Mouse (Mus musculus): ENCODE results near the gene Iffo2. TPM values are rescaled to one million over a fixed set of nuclear protein-coding genes. Genes with fewer than 3 reads are reported as not detected.
A peak's percentile ranks its signal among the peaks of the same experiment; 100 is the strongest.

The Iffo2 gene
- polyA plus RNA-seq, 1 experiment from 2014 or later, result 5.3 TPM

- Histone ChIP-seq H3K9ac (no peak overlapping the region), H3K4me1 (replicated peaks) (peaks cover 3% of the 10 kb centered on the region; the same call in 1 of the 2 replicates), H3K4me3 (no peak overlapping the region), H3K9me3 (no peaks in the 10 kb centered on the region), H3K36me3 (no peaks in the 10 kb centered on the region), H3K4me2 (no peak overlapping the region), H3K27me3 (no peaks in the 10 kb centered on the region), H3K27ac (replicated peaks) (no peak overlapping the region)
- 55% methylated on average over 7 of the region's 7 CpGs for WGBS
- ATAC-seq (ENCODE audit: low read depth), result no peak
Measured at GRCm38 (mm10) chr4:139535719-139536118, 5.4 kb downstream of the Iffo2 start.

- Histone ChIP-seq H3K36me3 (no peaks in the 10 kb centered on the region), H3K4me2 (no peak overlapping the region), H3K27ac (replicated peaks) (no peak overlapping the region), H3K9ac (no peak overlapping the region), H3K4me1 (replicated peaks) (peaks cover 3% of the 10 kb centered on the region; the same call in 1 of the 2 replicates), H3K27me3 (no peaks in the 10 kb centered on the region), H3K4me3 (no peak overlapping the region), H3K9me3 (no peaks in the 10 kb centered on the region)
- no peak for ATAC-seq (ENCODE audit: low read depth)
- 88% methylated on average over 9 of the region's 9 CpGs for WGBS
Measured at GRCm38 (mm10) chr4:139536706-139537105, 6.4 kb downstream of the Iffo2 start.

GRCm38 (mm10) chr4:139540784-139541183 lies 10.4 kb downstream of the Iffo2 start:
- Histone ChIP-seq H3K36me3 (no peaks in the 10 kb centered on the region), H3K9ac (no peak overlapping the region), H3K4me1 (replicated peaks) (peaks cover 4% of the 10 kb centered on the region; the same call in 1 of the 2 replicates), H3K4me3 (no peak overlapping the region), H3K9me3 (no peaks in the 10 kb centered on the region), H3K27me3 (no peaks in the 10 kb centered on the region), H3K27ac (replicated peaks) (no peak overlapping the region), H3K4me2 (no peak overlapping the region)
- no peak for ATAC-seq (ENCODE audit: low read depth)
- WGBS, result 93% methylated on average over 7 of the region's 7 CpGs

- Histone ChIP-seq H3K4me3 (no peak overlapping the region), H3K9ac (no peak overlapping the region), H3K27ac (replicated peaks) (peak overlapping the region; percentile 42), H3K4me1 (replicated peaks) (peaks cover 9% of the 10 kb centered on the region; the same call in 1 of the 2 replicates), H3K36me3 (no peaks in the 10 kb centered on the region), H3K9me3 (no peaks in the 10 kb centered on the region), H3K4me2 (no peak overlapping the region), H3K27me3 (no peaks in the 10 kb centered on the region)
- ATAC-seq (ENCODE audit: low read depth), result no peak
- 16% methylated on average over 6 of the region's 6 CpGs for WGBS
Measured at GRCm38 (mm10) chr4:139545791-139546190, 15.4 kb downstream of the Iffo2 start.

- Histone ChIP-seq H3K27me3 (no peaks in the 10 kb centered on the region), H3K36me3 (no peaks in the 10 kb centered on the region), H3K4me3 (no peak overlapping the region), H3K27ac (replicated peaks) (no peak overlapping the region), H3K4me2 (no peak overlapping the region), H3K9me3 (no peaks in the 10 kb centered on the region), H3K4me1 (replicated peaks) (peaks cover 9% of the 10 kb centered on the region; the same call in 1 of the 2 replicates), H3K9ac (no peak overlapping the region)
- ATAC-seq (ENCODE audit: low read depth), result no peak
- WGBS, result 82% methylated on average over 7 of the region's 7 CpGs
Measured at GRCm38 (mm10) chr4:139549448-139549847, 19.1 kb downstream of the Iffo2 start.

- Histone ChIP-seq H3K36me3 (no peaks in the 10 kb centered on the region), H3K4me2 (no peak overlapping the region), H3K27ac (replicated peaks) (no peak overlapping the region)
Measured at GRCm38 (mm10) chr4:139555235-139555634, 24.9 kb downstream of the Iffo2 start.

GRCm38 (mm10) chr4:139555951-139556350 lies 25.6 kb downstream of the Iffo2 start:
- 84% methylated on average over 19 of the region's 19 CpGs for WGBS
- H3K4me2 ChIP-seq, result no peak overlapping the region; the same call in 1 of the 2 replicates

More at GRCm38 (mm10) chr4:139555235-139555634, 24.9 kb downstream of the Iffo2 start:
- ATAC-seq (ENCODE audit: low read depth), result no peak
- H3K4me3 ChIP-seq, result no peak overlapping the region
- no peaks in the 10 kb centered on the region for H3K9me3 ChIP-seq
- no peak overlapping the region for H3K9ac ChIP-seq
- H3K27me3 ChIP-seq, result no peaks in the 10 kb centered on the region
- WGBS, result 91% methylated on average over 11 of the region's 11 CpGs
- H3K4me1 ChIP-seq (replicated peaks), result no peaks in the 10 kb centered on the region

GRCm38 (mm10) chr4:139568361-139568760 lies 38.0 kb downstream of the Iffo2 start:
- H3K4me3 ChIP-seq, result no peak overlapping the region
- no peaks in the 10 kb centered on the region; the same call in 1 of the 2 replicates for H3K27me3 ChIP-seq
- H3K4me2 ChIP-seq, result no peak overlapping the region
- H3K4me1 ChIP-seq (replicated peaks), result 0 out of 2 replicates have a peak, but pooled peaks cover under 1% of the 10 kb centered on the region
- H3K9ac ChIP-seq, result no peak overlapping the region
- WGBS, result 80% methylated on average over 15 of the region's 15 CpGs
- no peak for ATAC-seq (ENCODE audit: low read depth)
- H3K27ac ChIP-seq (replicated peaks), result no peak overlapping the region
- no peaks in the 10 kb centered on the region for H3K36me3 ChIP-seq
- H3K9me3 ChIP-seq, result no peaks in the 10 kb centered on the region

More at GRCm38 (mm10) chr4:139555951-139556350, 25.6 kb downstream of the Iffo2 start:
- no peak overlapping the region for H3K4me3 ChIP-seq
- no peak for ATAC-seq (ENCODE audit: low read depth)
- H3K9ac ChIP-seq, result no peak overlapping the region
- H3K27ac ChIP-seq (replicated peaks), result no peak overlapping the region
- H3K27me3 ChIP-seq, result no peaks in the 10 kb centered on the region
- no peaks in the 10 kb centered on the region for H3K4me1 ChIP-seq (replicated peaks)
- H3K9me3 ChIP-seq, result no peaks in the 10 kb centered on the region
- no peaks in the 10 kb centered on the region for H3K36me3 ChIP-seq

GRCm38 (mm10) chr4:139570756-139571155 lies 40.4 kb downstream of the Iffo2 start:
- H3K4me3 ChIP-seq, result no peak overlapping the region
- H3K4me1 ChIP-seq (replicated peaks), result peaks cover 13% of the 10 kb centered on the region
- H3K9me3 ChIP-seq, result no peaks in the 10 kb centered on the region
- no peak for ATAC-seq (ENCODE audit: low read depth)
- 83% methylated on average over 10 of the region's 10 CpGs for WGBS
- H3K27ac ChIP-seq (replicated peaks), result no peak overlapping the region
- H3K27me3 ChIP-seq, result no peaks in the 10 kb centered on the region; the same call in 1 of the 2 replicates
- no peak overlapping the region for H3K4me2 ChIP-seq
- no peak overlapping the region for H3K9ac ChIP-seq
- H3K36me3 ChIP-seq, result no peaks in the 10 kb centered on the region

GRCm38 (mm10) chr4:139572928-139573512 lies 42.7 kb downstream of the Iffo2 start:
- Histone ChIP-seq H3K9me3 (no peaks in the 10 kb centered on the region), H3K4me1 (replicated peaks) (peaks cover 36% of the 10 kb centered on the region), H3K4me3 (no peak overlapping the region), H3K27ac (replicated peaks) (no peak overlapping the region), H3K27me3 (no peaks in the 10 kb centered on the region; the same call in 1 of the 2 replicates), H3K9ac (no peak overlapping the region), H3K4me2 (no peak overlapping the region), H3K36me3 (no peaks in the 10 kb centered on the region)
- ATAC-seq (ENCODE audit: low read depth), result no peak
- WGBS, result 90% methylated on average over 12 of the region's 12 CpGs

- Histone ChIP-seq H3K27me3 (no peaks in the 10 kb centered on the region; the same call in 1 of the 2 replicates), H3K4me1 (replicated peaks) (peaks cover 48% of the 10 kb centered on the region), H3K9me3 (no peaks in the 10 kb centered on the region), H3K36me3 (no peaks in the 10 kb centered on the region), H3K9ac (peak overlapping the region; percentile 93), H3K27ac (replicated peaks) (peak overlapping the region; percentile 90), H3K4me3 (peak overlapping the region; percentile 87), H3K4me2 (peak overlapping the region; percentile 89)
- peak; percentile 96 for ATAC-seq (ENCODE audit: low read depth)
- WGBS, result under 1% methylated on average over 52 of the region's 52 CpGs
Measured at GRCm38 (mm10) chr4:139574156-139574798, 43.9 kb downstream of the Iffo2 start.

GRCm38 (mm10) chr4:139574799-139575672 lies 44.7 kb downstream of the Iffo2 start:
- under 1% methylated on average over 110 of the region's 111 CpGs for WGBS
- peak overlapping the region; percentile 87 for H3K4me3 ChIP-seq
- H3K4me2 ChIP-seq, result peak overlapping the region; percentile 89
- H3K9me3 ChIP-seq, result no peaks in the 10 kb centered on the region
- peaks cover 56% of the 10 kb centered on the region for H3K4me1 ChIP-seq (replicated peaks)
- peak; percentile 77 for ATAC-seq (ENCODE audit: low read depth)
- no peaks in the 10 kb centered on the region for H3K36me3 ChIP-seq
- H3K9ac ChIP-seq, result peak overlapping the region; percentile 93
- no peaks in the 10 kb centered on the region; the same call in 1 of the 2 replicates for H3K27me3 ChIP-seq
- H3K27ac ChIP-seq (replicated peaks), result peak overlapping the region; percentile 90
